Mouse (Mus musculus) myocyte (in vitro differentiated cells): ENCODE measurements around the gene Asna1. TPM values are rescaled to one million over a fixed set of nuclear protein-coding genes. Genes with fewer than 3 reads are reported as not detected.

Experiments
- H3K27me3 ChIP-seq: one replicate; pipeline ENCODE4 v1.6.1; 2011; ENCODE audit not compliant: control insufficient read depth, insufficient read depth, insufficient read length
- H3K36me3 ChIP-seq: one replicate; pipeline ENCODE4 v1.6.1; 2011; ENCODE audit not compliant: control insufficient read depth, insufficient read depth
- H3K4me2 ChIP-seq: one replicate; pipeline ENCODE4 v1.6.1; 2011; ENCODE audit warnings: low read depth, control low read depth
- H3K4me3 ChIP-seq: one replicate; pipeline ENCODE4 v1.5.1; 2011; ENCODE audit warnings: mild to moderate bottlenecking, control low read depth, moderate library complexity
- H3K79me2 ChIP-seq: one replicate; pipeline ENCODE4 v1.6.1; 2011; ENCODE audit not compliant: control insufficient read depth, insufficient read depth
- H3ac ChIP-seq: one replicate; pipeline ENCODE4 v1.6.1; 2011; ENCODE audit not compliant: control insufficient read depth, insufficient read length
- CEBPB ChIP-seq: IDR thresholded peaks from 2 replicates; pipeline ENCODE4 v1.6.1; 2011; ENCODE audit warnings: mild to moderate bottlenecking, moderate library complexity; ENCODE audit not compliant: poor library complexity, insufficient read depth, severe bottlenecking
- E2F4 ChIP-seq: IDR thresholded peaks from one replicate; pipeline ENCODE4 v1.6.1; 2011; ENCODE audit warnings: mild to moderate bottlenecking, control low read depth, moderate library complexity; ENCODE audit not compliant: insufficient read depth
- MAX ChIP-seq: IDR thresholded peaks from one replicate; pipeline ENCODE4 v1.6.1; 2011; ENCODE audit warnings: low read depth, mild to moderate bottlenecking, control low read depth
- MYOD1 ChIP-seq, 3 experiments: IDR thresholded peaks; one replicate each; pipeline ENCODE4 v1.6.1; 2011; ENCODE audit warnings: control low read depth in 2 of 3, low read depth in 2 of 3, mild to moderate bottlenecking in 2 of 3, moderate library complexity in 1 of 3; ENCODE audit not compliant: insufficient read length in 2 of 3, control insufficient read depth in 1 of 3
- MYOG ChIP-seq, 3 experiments: IDR thresholded peaks; one replicate each; pipeline ENCODE4 v1.6.1; 2011; ENCODE audit warnings: control low read depth in 2 of 3, low read depth in 2 of 3, mild to moderate bottlenecking in 2 of 3; ENCODE audit not compliant: insufficient read length in 2 of 3, control insufficient read depth in 1 of 3, insufficient read depth in 1 of 3
- POLR2A ChIP-seq: IDR thresholded peaks from one replicate; pipeline ENCODE4 v1.6.1; 2011; ENCODE audit warnings: low read depth, mild to moderate bottlenecking, control low read depth, moderate library complexity; ENCODE audit not compliant: insufficient read length
- POLR2AphosphoS2 ChIP-seq: IDR thresholded peaks from one replicate; pipeline ENCODE4 v1.6.1; 2011; ENCODE audit warnings: low read depth, control low read depth; ENCODE audit not compliant: insufficient read length
- REST ChIP-seq: IDR thresholded peaks from one replicate; pipeline ENCODE4 v1.6.1; 2011; ENCODE audit warnings: mild to moderate bottlenecking, control low read depth, moderate library complexity; ENCODE audit not compliant: insufficient read depth, insufficient read length
- SRF ChIP-seq: IDR thresholded peaks from one replicate; pipeline ENCODE4 v1.6.1; 2011; ENCODE audit warnings: low read depth; ENCODE audit not compliant: control insufficient read depth, insufficient read length
- TCF12 ChIP-seq: IDR thresholded peaks from one replicate; pipeline ENCODE4 v1.6.1; 2011; ENCODE audit warnings: mild to moderate bottlenecking, control low read depth; ENCODE audit not compliant: poor library complexity, insufficient read depth, severe bottlenecking
- TCF3 ChIP-seq: IDR thresholded peaks from one replicate; pipeline ENCODE4 v1.6.1; 2011; ENCODE audit warnings: low read depth, control low read depth; ENCODE audit not compliant: insufficient read length
- USF1 ChIP-seq: IDR thresholded peaks from one replicate; pipeline ENCODE4 v1.6.1; 2011; ENCODE audit warnings: low read depth, mild to moderate bottlenecking, control low read depth, moderate library complexity
- polyA plus RNA-seq: library from polyadenylated mRNA; unstranded; fragments of >200 nt; fragmentation: generic; extraction: Trizol; gene quantifications from one replicate; pipeline ENCODE4 v1.2.1, GENCODE M21; 2012; ENCODE audit warnings: missing spikeins

Gene Asna1
- polyA plus RNA-seq, 1 experiment: 204 TPM

DNA sequence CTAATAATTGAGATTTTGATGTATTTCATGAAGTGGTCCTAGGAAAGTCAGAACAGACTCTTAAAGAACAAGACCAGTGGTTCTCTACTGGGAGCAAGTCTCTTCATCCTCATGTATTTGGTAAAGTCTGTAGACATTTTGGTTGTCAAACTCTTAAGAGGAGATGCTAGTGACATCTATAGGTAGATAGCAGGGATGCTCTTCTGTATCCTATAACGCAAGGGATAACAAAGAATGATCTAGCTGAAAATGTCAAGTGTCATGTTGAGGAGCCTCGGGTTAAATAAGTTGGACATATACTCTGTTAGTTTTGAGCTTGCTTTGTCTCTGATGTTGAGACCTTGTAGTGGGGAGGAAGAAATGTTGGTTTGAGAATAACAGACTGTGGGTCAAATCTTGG is 2.8 kb upstream of the Asna1 start:
- Histone ChIP-seq H3K79me2 (peaks cover 59% of the 10 kb centered on the region), H3ac (peak overlapping the region; percentile 75), H3K27me3 (no peaks in the 10 kb centered on the region), H3K36me3 (peaks cover 23% of the 10 kb centered on the region), H3K4me3 (peak overlapping the region; percentile 99), H3K4me2 (peak overlapping the region; percentile 88)
- TF ChIP-seq REST: no peak

DNA sequence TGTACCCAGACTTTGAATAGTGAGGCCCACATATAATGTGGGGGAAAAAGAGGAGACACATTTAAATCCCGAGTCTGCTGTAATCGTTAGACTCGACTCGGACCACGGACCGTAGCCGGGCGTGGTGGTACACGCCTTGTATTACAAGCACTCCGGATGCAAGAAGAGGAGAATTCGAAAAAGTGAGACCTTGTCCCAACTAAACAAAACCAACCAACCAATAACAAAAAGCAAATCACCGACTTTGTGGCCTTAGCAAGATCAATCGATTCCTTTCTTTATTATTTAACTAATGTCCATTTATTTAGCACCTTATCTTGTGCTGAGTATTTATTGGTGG is 2.4 kb upstream of the Asna1 start:
- Histone ChIP-seq H3K4me3 (peak overlapping the region; percentile 99), H3K79me2 (peaks cover 58% of the 10 kb centered on the region), H3K27me3 (no peaks in the 10 kb centered on the region), H3K36me3 (peaks cover 19% of the 10 kb centered on the region), H3K4me2 (peak overlapping the region; percentile 88), H3ac (peak overlapping the region; percentile 75)
- TF ChIP-seq TCF3 (no peak), MAX (no peak), USF1 (no peak), POLR2A (no peak), SRF (no peak), POLR2AphosphoS2 (no peak), E2F4 (no peak)

DNA sequence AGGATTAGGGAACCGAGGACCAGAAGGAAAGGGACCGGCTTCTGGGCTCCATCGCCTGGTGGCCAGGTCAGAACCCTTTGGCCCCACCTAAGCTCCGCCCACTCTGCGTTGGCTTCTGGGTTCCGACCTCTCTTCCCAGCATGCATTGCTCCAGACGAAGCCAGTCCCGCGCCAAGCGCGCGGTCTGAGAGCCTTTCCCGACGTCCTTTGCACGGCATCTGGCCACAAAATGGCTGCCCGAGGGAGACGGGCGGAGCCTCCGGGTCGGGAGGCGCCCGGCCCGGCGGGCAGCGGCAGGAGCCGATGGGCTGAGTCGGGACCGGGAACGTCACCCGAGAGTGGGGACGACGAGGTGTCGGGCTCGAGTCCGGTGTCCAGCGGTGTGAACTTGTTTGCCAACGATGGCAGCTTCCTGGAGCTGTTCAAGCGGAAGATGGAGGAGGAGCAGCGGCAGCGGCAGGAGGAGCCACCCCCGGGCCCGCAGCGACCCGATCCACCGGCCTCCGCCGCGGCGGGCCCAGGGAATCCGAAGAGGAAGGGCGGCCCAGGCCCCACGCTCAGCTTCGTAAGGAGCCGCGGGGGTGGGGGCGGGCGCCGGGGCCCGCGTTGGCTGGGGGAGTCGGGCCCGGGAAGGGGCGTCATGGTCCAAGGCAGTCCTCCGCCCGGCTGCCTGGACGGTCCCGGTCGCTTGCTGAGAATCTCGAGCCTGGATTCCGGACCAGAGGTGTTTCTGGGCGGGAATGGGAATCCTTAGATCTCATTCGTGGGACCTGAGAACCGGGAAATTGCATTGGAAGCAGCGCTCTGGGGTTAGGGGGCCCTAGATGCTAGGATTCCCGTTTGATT is 1.8 kb upstream of the Asna1 start, which contains the start of gene Trir:
Gene Trir (plus strand): TSS at position 154 of the 846 bp plus-strand sequence.
- H3K4me3 ChIP-seq: peak within 1 kb of the TSS; percentile 99
- peak; percentile 93 for TF ChIP-seq POLR2A
- no peak for TF ChIP-seq MAX
- TF ChIP-seq CEBPB: no peak
- TF ChIP-seq TCF3: no peak
- TF ChIP-seq USF1: no peak
- TF ChIP-seq MYOG (IDR thresholded peaks at IDR 0.05; ENCODE audit: control insufficient read depth in 1 of 3, insufficient read depth in 1 of 3, insufficient read length in 2 of 3, low read depth in 2 of 3): peak in 1 of 3 experiments; percentile 59
- peak; percentile 76 for TF ChIP-seq POLR2AphosphoS2
- TF ChIP-seq TCF12: no peak
- TF ChIP-seq REST: no peak
- no peak for TF ChIP-seq SRF
- peak in 1 of 3 experiments; percentile 54 for TF ChIP-seq MYOD1 (IDR thresholded peaks at IDR 0.05; ENCODE audit: control insufficient read depth in 1 of 3, insufficient read length in 2 of 3, low read depth in 2 of 3)
- TF ChIP-seq E2F4: peak; percentile 85
- H3K27me3 ChIP-seq: no peaks in the 10 kb centered on the region
- peak within 1 kb of the TSS; percentile 75 for H3ac ChIP-seq
- peaks cover 17% of the 10 kb centered on the region for H3K36me3 ChIP-seq
- peaks cover 58% of the 10 kb centered on the region for H3K79me2 ChIP-seq
- peak within 1 kb of the TSS; percentile 99 for H3K4me2 ChIP-seq

DNA sequence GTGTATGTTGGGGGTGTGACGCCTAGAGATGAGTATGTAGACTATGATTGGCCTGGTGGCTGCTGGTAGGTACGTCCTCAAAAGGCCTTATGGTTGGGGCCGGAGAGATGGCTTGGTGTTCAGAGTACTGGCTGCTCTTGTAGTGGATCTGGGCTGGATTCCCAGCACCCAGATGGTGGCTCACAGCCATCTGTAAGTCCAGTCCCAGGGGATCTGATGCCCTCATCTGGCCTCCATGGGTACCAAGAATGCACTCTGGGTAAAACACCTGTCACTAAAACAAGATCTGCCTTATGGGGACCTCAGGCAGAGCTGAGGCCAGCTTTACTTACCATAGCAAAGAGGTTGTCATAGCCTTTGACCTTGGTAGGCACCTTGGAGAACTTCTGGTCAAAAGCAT is 1.2 kb downstream of the Asna1 start:
- peaks cover 3% of the 10 kb centered on the region for H3K36me3 ChIP-seq
- H3K4me2 ChIP-seq: peak overlapping the region; percentile 99
- H3K4me3 ChIP-seq: peak overlapping the region; percentile 99
- H3K27me3 ChIP-seq: no peaks in the 10 kb centered on the region
- no peak overlapping the region for H3ac ChIP-seq
- peaks cover 44% of the 10 kb centered on the region for H3K79me2 ChIP-seq
- no peak for TF ChIP-seq MYOG (IDR thresholded peaks at IDR 0.05; ENCODE audit: control insufficient read depth in 1 of 3, insufficient read depth in 1 of 3, insufficient read length in 2 of 3, low read depth in 2 of 3)

DNA sequence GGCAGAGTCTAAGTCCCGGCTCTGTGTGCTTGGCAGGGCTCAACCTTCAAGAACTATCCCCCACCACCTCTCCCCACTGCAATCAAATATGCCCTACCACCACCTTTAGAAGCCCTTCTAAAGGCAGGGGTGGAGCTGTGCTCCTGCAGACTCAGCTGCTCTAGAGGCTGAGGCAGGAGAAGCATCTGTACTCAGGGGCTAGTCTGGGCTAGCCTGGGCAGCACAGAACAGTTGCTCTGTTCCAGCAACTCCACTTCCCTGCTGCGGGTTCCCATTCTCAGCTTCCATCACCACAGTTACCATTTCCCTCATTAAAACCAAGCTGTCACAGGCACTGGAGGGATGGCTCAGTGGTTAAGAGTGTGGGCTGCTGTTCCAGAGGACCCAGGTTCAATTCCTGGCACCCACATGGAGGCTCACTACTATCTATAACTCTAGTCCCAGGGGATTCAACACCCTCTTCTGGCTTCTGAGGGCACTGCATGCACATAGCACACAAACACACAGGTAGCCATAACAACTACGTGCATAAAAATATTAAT is 3.5 kb downstream of the Asna1 start:
- Histone ChIP-seq H3K79me2 (peaks cover 22% of the 10 kb centered on the region), H3K36me3 (peaks cover 3% of the 10 kb centered on the region), H3K4me3 (no peak overlapping the region), H3K4me2 (no peak overlapping the region), H3K27me3 (no peaks in the 10 kb centered on the region), H3ac (no peak overlapping the region)
- TF ChIP-seq REST (no peak), MAX (no peak), TCF3 (no peak), USF1 (no peak), MYOG (IDR thresholded peaks at IDR 0.05; ENCODE audit: control insufficient read depth in 1 of 3, insufficient read depth in 1 of 3, insufficient read length in 2 of 3, low read depth in 2 of 3) (no peak), E2F4 (no peak), POLR2AphosphoS2 (no peak), SRF (no peak), MYOD1 (IDR thresholded peaks at IDR 0.05; ENCODE audit: control insufficient read depth in 1 of 3, insufficient read length in 2 of 3, low read depth in 2 of 3) (no peak), POLR2A (no peak), CEBPB (no peak), TCF12 (no peak)
